Mouse (Mus musculus): Measurements from ENCODE around the gene Rbmx2. TPM values are rescaled to one million over a fixed set of nuclear protein-coding genes. Genes with fewer than 3 reads are reported as not detected.

Gene Rbmx2
- polyA plus RNA-seq (2014; fragmentation: Illumina TruSeq; extraction: RNeasy Lipid Tissue Mini Kit (QIAGEN cat#74804); ENCODE audit: low replicate concordance), result 8.4 TPM

DNA sequence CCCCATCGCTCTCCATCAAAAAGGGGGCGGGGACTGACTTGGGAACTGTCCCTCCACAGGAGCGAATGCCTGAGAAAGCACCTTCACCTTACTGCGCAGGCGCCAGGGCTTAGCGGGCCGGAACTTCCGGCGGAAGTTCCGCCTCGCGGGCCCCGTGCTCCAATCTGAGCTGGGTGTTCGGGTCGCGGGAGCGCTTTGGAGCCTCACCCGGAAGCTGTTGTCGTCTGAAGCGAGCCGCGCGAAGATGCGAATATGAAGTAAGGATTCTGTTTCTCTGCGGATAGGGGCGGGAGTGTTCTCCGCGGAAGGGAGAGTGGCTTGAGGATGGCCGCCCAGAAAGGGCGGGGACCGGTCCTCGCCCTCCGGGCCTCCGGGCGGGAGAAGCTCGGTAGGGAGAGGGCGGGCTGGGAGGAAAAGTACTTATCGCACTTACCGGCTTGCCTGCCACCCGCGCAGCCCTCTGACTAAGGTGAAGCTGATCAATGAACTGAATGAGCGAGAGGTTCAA, at the start of gene Rbmx2:
Rbmx2 (plus strand) TSS at position 141 of the 508 bp plus-strand sequence.

DNA sequence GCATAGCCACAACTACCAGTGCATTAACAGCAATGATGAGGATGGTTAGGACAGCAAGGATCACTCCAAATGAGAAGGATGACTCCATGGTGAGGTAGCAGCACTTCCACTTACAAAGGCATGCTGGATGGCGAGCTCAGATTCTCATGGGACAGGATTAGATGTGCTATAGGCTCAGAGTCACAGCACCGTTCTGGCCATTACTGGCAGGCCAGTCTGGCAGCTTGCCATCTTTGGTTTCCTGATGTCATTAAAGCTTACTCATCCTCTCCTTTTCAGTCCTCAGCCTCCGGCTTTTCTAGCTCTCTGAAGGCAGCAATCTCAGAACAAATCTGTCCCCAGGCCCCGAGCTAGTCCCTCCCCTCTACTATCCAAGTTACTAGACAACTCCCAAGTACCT, 20.6 kb upstream of the Rbmx2 start, which contains the start of gene Gpr119:
Gpr119 (minus strand) TSS at position 308 of the 400 bp plus-strand sequence.

Other genes starting within 250 kb of the Rbmx2 start
- gene Elf4, start 231.9 kb upstream of the Rbmx2 start, polyA plus RNA-seq (2014; fragmentation: Illumina TruSeq; extraction: RNeasy Lipid Tissue Mini Kit (QIAGEN cat#74804); ENCODE audit: low replicate concordance), result 13.6 TPM
- gene Aifm1, start 181.4 kb upstream of the Rbmx2 start, polyA plus RNA-seq (2014; fragmentation: Illumina TruSeq; extraction: RNeasy Lipid Tissue Mini Kit (QIAGEN cat#74804); ENCODE audit: low replicate concordance), result 139 TPM
- not detected for gene Rab33a, start 175.7 kb upstream of the Rbmx2 start, polyA plus RNA-seq (2014; fragmentation: Illumina TruSeq; extraction: RNeasy Lipid Tissue Mini Kit (QIAGEN cat#74804); ENCODE audit: low replicate concordance)
- gene Zfp280c, start 100.5 kb upstream of the Rbmx2 start, polyA plus RNA-seq (2014; fragmentation: Illumina TruSeq; extraction: RNeasy Lipid Tissue Mini Kit (QIAGEN cat#74804); ENCODE audit: low replicate concordance), result 23.6 TPM
- gene Slc25a14, start 71.6 kb upstream of the Rbmx2 start, polyA plus RNA-seq (2014; fragmentation: Illumina TruSeq; extraction: RNeasy Lipid Tissue Mini Kit (QIAGEN cat#74804); ENCODE audit: low replicate concordance), result 12.1 TPM
- 0.19 TPM for gene Gpr119, start 20.5 kb upstream of the Rbmx2 start, polyA plus RNA-seq (2014; fragmentation: Illumina TruSeq; extraction: RNeasy Lipid Tissue Mini Kit (QIAGEN cat#74804); ENCODE audit: low replicate concordance)
- not detected for gene Gm595, start 182.7 kb downstream of the Rbmx2 start, polyA plus RNA-seq (2014; fragmentation: Illumina TruSeq; extraction: RNeasy Lipid Tissue Mini Kit (QIAGEN cat#74804); ENCODE audit: low replicate concordance)

Data from small intestine, adult 10 weeks (tissue).